Mouse (Mus musculus): ENCODE results near the gene H6pd. TPM values are rescaled to one million over a fixed set of nuclear protein-coding genes. Genes with fewer than 3 reads are reported as not detected.

H6pd gene
- polyA plus RNA-seq, 1 experiment from 2014 or later: 11.8 TPM

- TF ChIP-seq CTCF (IDR thresholded peaks at IDR 0.05; ENCODE audit: low read depth): no peak
- TF ChIP-seq EP300 (optimal IDR thresholded peaks at IDR 0.05): no peak
- Histone ChIP-seq H3K4me2 (replicated peaks; ENCODE audit: low read depth) (no peak overlapping the region), H3K9me3 (ENCODE audit: control insufficient read depth, low read length) (no peaks in the 10 kb centered on the region), H3K9ac (ENCODE audit: low read length) (no peak overlapping the region), H3K36me3 (ENCODE audit: control insufficient read depth, insufficient read depth, low read length) (no peaks in the 10 kb centered on the region), H3K27ac (replicated peaks) (no peak overlapping the region), H3K4me3 (ENCODE audit: low read depth, low read length) (no peak overlapping the region), H3K4me1 (replicated peaks; ENCODE audit: control insufficient read depth, insufficient read depth) (no peaks in the 10 kb centered on the region), H3K27me3 (ENCODE audit: control insufficient read depth, insufficient read depth, low read length) (no peaks in the 10 kb centered on the region)
- DNase-seq (ENCODE audit: low spot score) (peak; percentile 66), ATAC-seq (ENCODE audit: low FRiP score, low TSS enrichment) (peak; percentile 49)
- 31% methylated on average over 5 of the region's 5 CpGs for WGBS
Observed at GRCm38 (mm10) chr4:149966252-149966651, 42.6 kb downstream of the H6pd start.

GRCm38 (mm10) chr4:149965672-149966071, 43.2 kb downstream of the H6pd start:
- H3K4me2 ChIP-seq (replicated peaks; ENCODE audit: low read depth): no peak overlapping the region
- no peak overlapping the region for H3K9ac ChIP-seq (ENCODE audit: low read length)
- DNase-seq (ENCODE audit: low spot score): no peak
- H3K36me3 ChIP-seq (ENCODE audit: control insufficient read depth, insufficient read depth, low read length): no peaks in the 10 kb centered on the region
- no peak for TF ChIP-seq EP300 (optimal IDR thresholded peaks at IDR 0.05)
- no peak for TF ChIP-seq CTCF (IDR thresholded peaks at IDR 0.05; ENCODE audit: low read depth)
- H3K4me3 ChIP-seq (ENCODE audit: low read depth, low read length): no peak overlapping the region
- no peak overlapping the region for H3K27ac ChIP-seq (replicated peaks)
- no peaks in the 10 kb centered on the region for H3K4me1 ChIP-seq (replicated peaks; ENCODE audit: control insufficient read depth, insufficient read depth)
- no peaks in the 10 kb centered on the region for H3K27me3 ChIP-seq (ENCODE audit: control insufficient read depth, insufficient read depth, low read length)
- 0 out of 2 replicates have a peak, but pooled peaks have one; percentile 6 for ATAC-seq (ENCODE audit: low FRiP score, low TSS enrichment)
- 70% methylated on average over 6 of the region's 6 CpGs for WGBS
- H3K9me3 ChIP-seq (ENCODE audit: control insufficient read depth, low read length): no peaks in the 10 kb centered on the region

- Histone ChIP-seq H3K4me1 (replicated peaks; ENCODE audit: control insufficient read depth, insufficient read depth) (no peaks in the 10 kb centered on the region), H3K4me2 (replicated peaks; ENCODE audit: low read depth) (no peak overlapping the region), H3K27ac (replicated peaks) (no peak overlapping the region), H3K9ac (ENCODE audit: low read length) (no peak overlapping the region), H3K4me3 (ENCODE audit: low read depth, low read length) (no peak overlapping the region), H3K36me3 (ENCODE audit: control insufficient read depth, insufficient read depth, low read length) (no peaks in the 10 kb centered on the region), H3K9me3 (ENCODE audit: control insufficient read depth, low read length) (no peaks in the 10 kb centered on the region), H3K27me3 (ENCODE audit: control insufficient read depth, insufficient read depth, low read length) (no peaks in the 10 kb centered on the region)
- TF ChIP-seq EP300 (optimal IDR thresholded peaks at IDR 0.05) (no peak), CTCF (IDR thresholded peaks at IDR 0.05; ENCODE audit: low read depth) (no peak)
- DNase-seq (ENCODE audit: low spot score) (no peak), ATAC-seq (ENCODE audit: low FRiP score, low TSS enrichment) (no peak)
- WGBS: 65% methylated on average over 6 of the region's 6 CpGs
Observed at GRCm38 (mm10) chr4:149965242-149965641, 43.6 kb downstream of the H6pd start.

- DNase-seq (ENCODE audit: low spot score) (no peak), ATAC-seq (ENCODE audit: low FRiP score, low TSS enrichment) (no peak)
- H3K27ac ChIP-seq (replicated peaks): no peak overlapping the region
- H3K9me3 ChIP-seq (ENCODE audit: control insufficient read depth, low read length): no peaks in the 10 kb centered on the region
- no peaks in the 10 kb centered on the region for H3K27me3 ChIP-seq (ENCODE audit: control insufficient read depth, insufficient read depth, low read length)
- H3K36me3 ChIP-seq (ENCODE audit: control insufficient read depth, insufficient read depth, low read length): no peaks in the 10 kb centered on the region
- H3K9ac ChIP-seq (ENCODE audit: low read length): no peak overlapping the region
- H3K4me1 ChIP-seq (replicated peaks; ENCODE audit: control insufficient read depth, insufficient read depth): no peaks in the 10 kb centered on the region
- no peak overlapping the region for H3K4me3 ChIP-seq (ENCODE audit: low read depth, low read length)
- 74% methylated on average over 3 of the region's 3 CpGs for WGBS
- TF ChIP-seq CTCF (IDR thresholded peaks at IDR 0.05; ENCODE audit: low read depth) (no peak), EP300 (optimal IDR thresholded peaks at IDR 0.05) (no peak)
- H3K4me2 ChIP-seq (replicated peaks; ENCODE audit: low read depth): no peak overlapping the region
Observed at GRCm38 (mm10) chr4:149964770-149965169, 44.1 kb downstream of the H6pd start.

- WGBS: 75% methylated on average over 8 of the region's 8 CpGs
- no peak for DNase-seq (ENCODE audit: low spot score)
Observed at GRCm38 (mm10) chr4:149964285-149964684, 44.5 kb downstream of the H6pd start.

GRCm38 (mm10) chr4:149960391-149960790, 48.4 kb downstream of the H6pd start:
- H3K36me3 ChIP-seq (ENCODE audit: control insufficient read depth, insufficient read depth, low read length): no peaks in the 10 kb centered on the region
- WGBS: 87% methylated on average over 7 of the region's 7 CpGs

More at GRCm38 (mm10) chr4:149964285-149964684, 44.5 kb downstream of the H6pd start:
- no peak for ATAC-seq (ENCODE audit: low FRiP score, low TSS enrichment)
- no peak overlapping the region for H3K27ac ChIP-seq (replicated peaks)
- no peak overlapping the region for H3K4me2 ChIP-seq (replicated peaks; ENCODE audit: low read depth)
- no peaks in the 10 kb centered on the region for H3K4me1 ChIP-seq (replicated peaks; ENCODE audit: control insufficient read depth, insufficient read depth)
- no peak overlapping the region for H3K9ac ChIP-seq (ENCODE audit: low read length)
- H3K27me3 ChIP-seq (ENCODE audit: control insufficient read depth, insufficient read depth, low read length): no peaks in the 10 kb centered on the region
- no peaks in the 10 kb centered on the region for H3K36me3 ChIP-seq (ENCODE audit: control insufficient read depth, insufficient read depth, low read length)
- no peaks in the 10 kb centered on the region for H3K9me3 ChIP-seq (ENCODE audit: control insufficient read depth, low read length)
- no peak for TF ChIP-seq CTCF (IDR thresholded peaks at IDR 0.05; ENCODE audit: low read depth)
- no peak for TF ChIP-seq EP300 (optimal IDR thresholded peaks at IDR 0.05)
- H3K4me3 ChIP-seq (ENCODE audit: low read depth, low read length): no peak overlapping the region

More at GRCm38 (mm10) chr4:149960391-149960790, 48.4 kb downstream of the H6pd start:
- Histone ChIP-seq H3K27me3 (ENCODE audit: control insufficient read depth, insufficient read depth, low read length) (no peaks in the 10 kb centered on the region), H3K9ac (ENCODE audit: low read length) (no peak overlapping the region), H3K4me2 (replicated peaks; ENCODE audit: low read depth) (no peak overlapping the region), H3K9me3 (ENCODE audit: control insufficient read depth, low read length) (no peaks in the 10 kb centered on the region), H3K4me1 (replicated peaks; ENCODE audit: control insufficient read depth, insufficient read depth) (no peaks in the 10 kb centered on the region; the same call in 1 of the 2 replicates), H3K4me3 (ENCODE audit: low read depth, low read length) (no peak overlapping the region), H3K27ac (replicated peaks) (no peak overlapping the region)
- no peak for ATAC-seq (ENCODE audit: low FRiP score, low TSS enrichment)
- TF ChIP-seq CTCF (IDR thresholded peaks at IDR 0.05; ENCODE audit: low read depth) (no peak), EP300 (optimal IDR thresholded peaks at IDR 0.05) (no peak)
- DNase-seq (ENCODE audit: low spot score): no peak
